Mouse (Mus musculus) erythroblast, adult 5-6 weeks (primary cell): ENCODE measurements around the gene Mkrn1. TPM values are rescaled to one million over a fixed set of nuclear protein-coding genes. Genes with fewer than 3 reads are reported as not detected.
A peak's percentile ranks its signal among the peaks of the same experiment; 100 is the strongest.

Source experiments
- ATAC-seq: replicated peaks from 2 replicates; pipeline ENCODE4 v1.8.0; 2016; ENCODE audit warnings: moderate number of reproducible peaks, mild to moderate bottlenecking, moderate TSS enrichment, inconsistent platforms; ENCODE audit not compliant: poor library complexity, low FRiP score, severe bottlenecking
- total RNA-seq, 2 experiments: library from RNA; stranded (forward) in 1 of 2; stranded (reverse) in 1 of 2; fragments of 150-400 nt in 1 of 2; fragments of 200-764, 138-1000 nt in 1 of 2; gene quantifications; 2 replicates each; pipeline versions ENCODE4 v1.2.3 to v1.2.4; 2015 to 2017; ENCODE audit warnings: low replicate concordance in 2 of 2

The Mkrn1 gene
- total RNA-seq, 2 experiments from 2014 or later = 1,353 to 1,538 TPM

DNA sequence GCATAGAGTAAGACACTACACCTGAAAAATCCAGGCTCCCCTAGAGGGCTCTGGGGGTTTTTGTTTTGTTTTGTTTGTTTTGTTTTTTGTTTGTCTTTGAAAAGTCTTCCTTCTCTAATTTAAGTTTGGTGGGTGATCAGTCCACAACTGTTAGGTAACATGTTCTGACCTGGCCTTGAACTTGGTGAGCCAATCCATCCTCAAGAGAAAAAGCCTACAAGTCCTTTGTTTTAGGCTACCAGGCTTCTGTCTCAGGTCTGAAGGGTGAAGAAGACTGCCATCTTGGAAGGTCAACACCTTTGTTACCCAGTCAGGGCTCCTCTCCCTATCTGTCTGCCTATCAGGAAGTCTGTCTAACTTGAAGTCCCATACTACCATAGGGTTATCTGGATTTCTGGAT is 13.4 kb upstream of the Mkrn1 start:
- no peak for ATAC-seq

DNA sequence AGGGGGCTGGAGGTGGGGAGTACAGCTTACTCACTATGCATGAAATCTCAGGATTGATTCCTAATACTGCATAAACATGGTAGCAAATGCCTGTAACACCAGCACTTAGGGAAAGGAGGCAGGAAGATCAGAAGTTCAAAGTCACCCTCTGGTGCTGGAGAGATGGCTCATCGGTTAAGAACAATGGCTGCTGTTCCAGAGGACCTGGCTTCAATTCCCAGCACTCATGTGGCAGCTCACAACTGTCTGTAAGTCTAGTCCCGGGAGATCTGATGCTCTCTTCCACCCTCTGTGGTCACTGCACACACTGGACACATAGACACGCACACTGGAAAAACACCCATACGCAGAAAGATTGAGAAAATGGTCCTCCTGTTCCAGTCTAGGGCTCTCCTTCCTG is 12.9 kb upstream of the Mkrn1 start:
- no peak for ATAC-seq

DNA sequence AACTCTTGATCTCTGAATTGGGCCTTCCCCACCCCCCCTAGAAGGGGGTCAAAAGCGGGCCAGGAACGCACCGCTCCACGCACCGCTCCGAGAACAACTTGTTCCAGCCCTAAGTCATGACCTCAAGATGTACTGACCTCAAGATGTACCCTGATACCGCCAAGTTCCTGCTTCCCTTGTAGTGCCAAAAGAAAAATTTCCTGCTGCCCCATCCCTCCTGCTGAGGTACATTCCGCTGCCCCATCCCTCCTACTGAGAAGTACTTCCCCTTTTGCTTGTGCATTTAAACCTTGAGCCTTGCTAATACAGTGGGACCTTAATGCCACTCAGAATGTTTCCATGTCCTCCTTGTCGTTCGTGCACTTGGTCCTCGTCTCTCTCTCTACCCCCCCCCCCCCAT is 10.5 kb upstream of the Mkrn1 start:
- ATAC-seq = no peak

DNA sequence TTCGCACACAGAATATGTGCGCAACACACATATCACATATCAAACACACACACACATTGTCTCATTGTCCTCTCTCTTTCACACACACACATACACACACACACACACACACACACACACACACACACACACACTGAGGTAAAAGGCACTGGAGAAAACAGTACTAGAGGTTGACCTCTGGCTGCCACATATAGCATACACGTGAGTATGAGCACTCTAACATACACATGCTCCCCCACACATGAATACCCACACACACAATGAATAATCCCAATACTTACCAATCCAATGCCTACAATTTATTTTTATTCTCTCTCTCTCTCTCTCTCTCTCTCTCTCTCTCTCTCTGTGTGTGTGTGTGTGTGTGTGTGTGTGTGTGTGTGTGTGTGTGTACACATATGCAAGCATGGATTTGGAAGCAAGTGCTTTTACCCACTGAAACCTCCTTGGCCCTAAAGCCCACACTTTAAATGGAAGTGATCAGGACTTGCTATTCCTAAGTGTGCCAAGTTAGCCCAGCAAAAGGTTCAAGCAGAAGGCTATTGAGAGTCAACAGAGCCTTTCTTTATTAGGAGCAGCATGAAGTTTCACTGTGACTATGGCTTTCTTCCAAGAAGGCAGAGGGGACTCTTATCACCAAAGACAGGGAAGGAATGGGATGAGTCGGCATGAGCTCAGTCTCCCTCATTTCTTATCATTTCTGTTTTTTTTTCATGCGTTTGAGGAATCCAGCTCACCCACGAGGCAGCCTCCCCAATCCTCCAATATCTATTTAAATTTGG is 8.9 kb upstream of the Mkrn1 start:
- ATAC-seq = peak; percentile 83

DNA sequence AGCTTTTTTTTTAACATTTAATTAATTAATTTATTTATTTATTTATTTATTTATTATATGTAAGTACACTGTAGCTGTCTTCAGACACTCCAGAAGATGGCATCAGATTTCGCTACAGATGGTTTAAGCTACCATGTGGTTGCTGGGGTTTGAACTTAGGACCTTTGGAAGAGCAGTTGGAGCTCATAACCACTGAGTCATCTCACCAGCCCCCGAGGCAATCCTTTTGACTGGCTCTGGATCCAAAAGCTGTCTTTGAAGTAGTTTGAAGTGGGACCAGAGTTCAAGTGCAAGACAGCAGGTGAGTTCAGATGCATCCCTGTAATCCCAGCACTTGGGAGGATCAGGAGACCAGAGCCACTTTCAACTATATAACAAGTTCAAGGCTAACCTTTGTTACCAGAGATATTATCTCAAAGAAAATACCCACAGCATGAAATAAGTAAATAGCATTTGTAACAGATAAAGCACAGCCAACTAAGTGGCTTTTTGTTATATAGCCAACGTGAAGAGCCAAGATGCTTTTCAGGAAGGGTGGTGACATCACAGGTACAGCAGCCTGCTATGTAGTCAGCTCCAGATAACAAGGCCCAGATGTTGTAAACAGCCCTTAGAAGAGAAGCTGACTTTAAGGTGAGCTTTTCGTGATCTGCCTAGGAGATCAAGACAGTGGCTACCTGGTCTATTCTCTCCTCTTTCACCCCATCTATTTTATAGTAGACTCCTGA is 7.2 kb upstream of the Mkrn1 start:
- peak; percentile 50 for ATAC-seq

DNA sequence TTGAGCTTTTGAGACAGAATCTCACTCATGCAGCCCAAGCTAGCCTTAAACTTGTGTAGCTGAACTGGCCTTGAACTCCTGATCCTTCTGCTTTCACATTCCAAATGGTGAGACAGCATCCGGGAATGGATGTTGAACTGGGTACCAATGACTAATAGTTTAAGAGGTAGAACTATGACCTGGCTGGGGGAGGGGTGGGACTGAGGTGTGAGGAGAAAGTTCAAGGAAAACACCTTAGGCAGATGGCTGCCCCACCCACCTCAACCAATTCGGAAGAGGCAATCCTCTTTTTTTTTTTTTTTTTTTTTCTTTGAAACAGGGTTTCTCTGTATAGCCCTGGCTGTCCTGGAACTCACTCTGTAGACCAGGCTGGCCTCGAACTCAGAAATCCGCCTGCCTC is 6.5 kb upstream of the Mkrn1 start:
- ATAC-seq = no peak

GRCm38 (mm10) chr6:39425181-39425580 is 4.9 kb upstream of the Mkrn1 start:
- no peak for ATAC-seq

- peak; percentile 52 for ATAC-seq
Measured at GRCm38 (mm10) chr6:39423686-39424085, 3.4 kb upstream of the Mkrn1 start.

DNA sequence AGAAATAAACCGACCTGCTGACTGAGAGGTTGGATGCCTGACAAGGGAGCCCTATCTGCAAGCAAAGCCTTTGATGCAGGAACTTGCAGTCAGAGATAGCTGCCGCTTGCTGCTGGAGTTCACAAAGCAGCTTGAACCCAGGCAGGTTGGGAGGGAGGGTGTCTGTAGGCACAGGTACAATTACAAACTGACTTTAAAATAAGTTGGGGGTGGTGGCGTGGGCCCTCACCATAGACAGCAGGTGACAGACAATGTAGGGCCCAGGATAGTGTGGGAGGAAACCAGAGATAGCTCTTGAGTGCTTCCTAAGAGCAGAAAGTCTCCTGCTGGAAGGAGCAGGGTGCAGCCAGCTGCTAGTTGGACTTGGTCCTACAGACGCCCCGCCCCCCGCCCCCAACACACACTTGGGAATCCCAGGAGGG is 2.9 kb upstream of the Mkrn1 start:
- peak; percentile 31; the same call in 1 of the 2 replicates for ATAC-seq

- ATAC-seq = no peak
Measured at GRCm38 (mm10) chr6:39420867-39421266, 605 bp upstream of the Mkrn1 start.

GRCm38 (mm10) chr6:39419386-39419850 is 844 bp downstream of the Mkrn1 start:
- ATAC-seq = no peak

DNA sequence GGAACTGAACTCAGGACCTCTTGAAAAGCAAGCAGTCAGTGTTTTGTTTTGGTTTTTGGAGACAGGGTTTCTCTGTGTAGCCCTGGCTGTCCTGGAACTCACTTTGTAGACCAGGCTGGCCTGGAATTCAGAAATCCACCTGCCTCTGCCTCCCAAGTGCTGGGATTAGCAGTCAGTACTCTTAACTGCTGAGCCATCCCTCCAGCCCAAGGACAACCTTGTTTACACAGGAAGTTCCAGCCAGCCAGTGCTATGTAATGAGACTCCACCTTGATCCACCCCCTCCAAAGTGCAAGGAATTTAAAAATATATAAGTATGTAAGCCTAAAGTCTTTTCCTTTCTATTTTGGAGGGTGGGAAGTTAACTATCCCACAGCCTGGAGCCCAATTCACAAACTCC is 3.6 kb downstream of the Mkrn1 start:
- 0 out of 2 replicates have a peak, but pooled peaks have one; percentile 34 for ATAC-seq

DNA sequence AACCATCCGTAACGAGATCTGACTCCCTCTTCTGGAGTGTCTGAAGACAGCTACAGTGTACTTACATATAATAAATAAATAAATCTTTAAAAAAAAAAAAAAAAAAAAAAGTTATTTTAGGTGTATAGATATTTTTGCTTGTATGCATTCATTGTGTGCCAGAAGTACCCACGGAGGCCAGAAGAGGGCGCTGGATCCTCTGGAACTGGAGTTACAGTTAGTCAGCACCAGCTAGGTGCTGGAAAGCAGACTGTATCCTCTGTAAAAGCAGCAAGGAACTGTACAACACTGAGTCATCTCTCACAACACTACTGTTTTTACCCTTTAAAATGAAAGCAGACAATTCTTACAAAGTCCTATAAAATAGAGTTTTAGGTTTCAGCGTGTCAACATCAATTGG is 4.5 kb downstream of the Mkrn1 start:
- ATAC-seq = 0 out of 2 replicates have a peak, but pooled peaks have one; percentile 27

DNA sequence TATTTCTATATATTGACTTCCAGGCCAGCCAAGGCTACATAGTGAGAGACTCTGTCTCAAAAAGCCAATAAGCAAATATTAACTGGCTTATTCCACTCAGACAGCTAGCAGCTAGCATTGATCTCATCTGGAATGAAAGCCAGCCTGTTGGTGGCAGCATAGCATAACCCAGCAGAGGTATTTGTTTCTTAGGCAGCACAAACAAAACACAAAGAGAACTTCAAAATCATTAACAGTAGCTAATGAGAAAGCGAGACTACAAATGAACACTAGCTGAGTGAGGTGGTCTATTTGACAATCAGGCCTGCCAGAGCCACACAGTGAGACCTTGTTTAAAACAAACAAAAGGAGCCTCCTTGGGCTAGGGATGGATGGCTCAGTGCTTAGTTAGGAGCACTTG is 6.2 kb downstream of the Mkrn1 start:
- ATAC-seq = no peak

- 0 out of 2 replicates have a peak, but pooled peaks have one; percentile 28 for ATAC-seq
Measured at GRCm38 (mm10) chr6:39406480-39406879, 13.8 kb downstream of the Mkrn1 start.

DNA sequence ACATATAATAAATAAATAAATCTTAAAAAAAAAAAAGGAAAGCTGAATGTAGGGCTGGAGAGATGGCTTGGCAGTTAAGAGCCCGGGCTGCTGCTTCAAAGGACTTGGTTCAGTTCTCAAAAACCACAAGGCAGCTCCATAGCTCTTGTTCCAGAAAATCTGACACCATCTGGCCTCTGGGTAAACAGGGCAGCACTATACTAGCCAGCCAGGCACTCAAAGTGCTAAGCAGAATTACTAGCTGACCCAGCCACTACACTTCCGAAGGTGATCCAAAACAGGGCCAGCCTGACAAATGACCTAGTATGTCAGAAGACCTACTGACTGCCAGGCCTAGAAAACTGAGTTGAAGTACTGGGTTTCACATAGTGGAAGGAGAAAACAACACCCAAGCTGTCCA is 17.1 kb downstream of the Mkrn1 start:
- ATAC-seq = no peak

DNA sequence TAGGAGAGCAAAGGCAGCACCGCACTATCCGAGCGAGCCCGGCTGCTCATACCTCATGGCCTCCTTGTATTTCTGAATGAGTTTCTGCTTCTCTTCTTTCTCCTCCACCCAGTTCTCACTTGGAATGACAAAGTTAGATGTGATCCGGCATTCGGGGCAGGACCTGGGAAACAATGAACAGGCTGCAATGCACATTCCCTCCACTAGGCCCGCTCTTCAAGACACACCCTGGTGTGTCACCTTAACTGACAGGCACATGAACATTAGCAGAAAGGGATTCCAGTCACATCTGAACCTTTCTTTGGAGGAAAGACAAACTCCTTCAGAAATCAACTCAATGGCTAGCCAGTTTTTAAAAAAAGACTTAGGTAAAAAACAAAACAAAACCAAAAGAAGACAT is 19.9 kb downstream of the Mkrn1 start:
- 0 out of 2 replicates have a peak, but pooled peaks have one; percentile 11 for ATAC-seq

- no peak for ATAC-seq
Measured at GRCm38 (mm10) chr6:39398342-39398741, 21.9 kb downstream of the Mkrn1 start.

DNA sequence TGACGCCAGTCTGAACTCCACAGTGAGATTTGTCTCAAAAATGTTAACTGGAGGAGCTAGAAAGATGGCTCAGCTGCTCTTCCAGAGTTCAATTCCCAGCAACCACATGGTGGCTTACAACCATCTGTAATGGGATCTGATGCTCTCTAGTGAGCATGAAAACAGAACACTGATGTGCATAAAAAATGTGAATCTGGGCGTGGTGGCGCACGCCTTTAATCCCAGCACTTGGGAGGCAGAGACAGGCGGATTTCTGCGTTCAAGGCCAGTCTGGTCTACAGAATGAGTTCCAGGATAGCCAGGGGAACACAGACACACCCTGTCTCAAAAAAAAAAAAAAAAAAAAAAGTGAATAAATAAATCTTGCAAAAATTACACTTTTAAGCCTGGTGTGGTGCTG is 23.2 kb downstream of the Mkrn1 start:
- ATAC-seq = no peak

- ATAC-seq = 0 out of 2 replicates have a peak, but pooled peaks have one; percentile 26
Measured at GRCm38 (mm10) chr6:39395916-39396315, 24.3 kb downstream of the Mkrn1 start.

- no peak for ATAC-seq
Measured at GRCm38 (mm10) chr6:39395471-39395870, 24.8 kb downstream of the Mkrn1 start.
